Mouse (Mus musculus) lung, adult 18-20 months (tissue): Measurements from ENCODE around the gene Spef2.
"Not testable (repeated sequence)": the region's sequence is repeated elsewhere in the genome, so short reads cannot be mapped to it uniquely, and the experiment has no call there.

Experiments
- DNase-seq, 2 experiments: peaks; one replicate each; pipeline ENCODE4 v3.0.0; 2022; ENCODE audit warnings: mixed read lengths in 2 of 2

Spef2 gene

GRCm38 (mm10) chr15:9668575-9668974, 80.1 kb downstream of the Spef2 start:
- DNase-seq, result no peak

- DNase-seq, result not testable (repeated sequence)
Measured at GRCm38 (mm10) chr15:9664948-9665347, 83.7 kb downstream of the Spef2 start.

GRCm38 (mm10) chr15:9661215-9661614, 87.5 kb downstream of the Spef2 start:
- DNase-seq, result no peak

GRCm38 (mm10) chr15:9634471-9634870, 114.2 kb downstream of the Spef2 start:
- no peak for DNase-seq

GRCm38 (mm10) chr15:9631657-9632056, 117.0 kb downstream of the Spef2 start:
- DNase-seq, result no peak

GRCm38 (mm10) chr15:9629660-9630059, 119.0 kb downstream of the Spef2 start:
- no peak for DNase-seq

GRCm38 (mm10) chr15:9624619-9625018, 124.0 kb downstream of the Spef2 start:
- DNase-seq, result no peak

DNA sequence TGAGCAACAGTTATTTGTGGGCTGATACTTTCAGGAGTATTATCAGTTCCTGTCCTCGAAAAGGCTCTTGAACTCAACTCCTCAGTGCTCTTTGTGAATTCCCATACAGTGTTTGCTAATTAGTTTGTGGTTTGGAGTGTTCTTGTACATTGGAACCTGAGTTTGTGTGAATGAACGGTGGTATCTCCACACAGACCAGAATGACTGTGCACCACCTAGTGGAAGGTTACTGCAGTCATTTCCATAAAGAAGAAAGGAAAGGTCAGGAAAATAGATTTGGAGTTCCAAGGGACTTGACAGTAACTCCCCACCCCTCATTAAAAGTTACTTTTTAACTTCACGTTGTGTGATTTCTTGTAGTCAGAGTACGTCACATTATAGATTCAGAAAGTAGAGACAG, 140.5 kb downstream of the Spef2 start:
- DNase-seq, result peak in 1 of 2 experiments; percentile 1

- DNase-seq, result no peak
Measured at GRCm38 (mm10) chr15:9600088-9600455, 148.6 kb downstream of the Spef2 start.

DNA sequence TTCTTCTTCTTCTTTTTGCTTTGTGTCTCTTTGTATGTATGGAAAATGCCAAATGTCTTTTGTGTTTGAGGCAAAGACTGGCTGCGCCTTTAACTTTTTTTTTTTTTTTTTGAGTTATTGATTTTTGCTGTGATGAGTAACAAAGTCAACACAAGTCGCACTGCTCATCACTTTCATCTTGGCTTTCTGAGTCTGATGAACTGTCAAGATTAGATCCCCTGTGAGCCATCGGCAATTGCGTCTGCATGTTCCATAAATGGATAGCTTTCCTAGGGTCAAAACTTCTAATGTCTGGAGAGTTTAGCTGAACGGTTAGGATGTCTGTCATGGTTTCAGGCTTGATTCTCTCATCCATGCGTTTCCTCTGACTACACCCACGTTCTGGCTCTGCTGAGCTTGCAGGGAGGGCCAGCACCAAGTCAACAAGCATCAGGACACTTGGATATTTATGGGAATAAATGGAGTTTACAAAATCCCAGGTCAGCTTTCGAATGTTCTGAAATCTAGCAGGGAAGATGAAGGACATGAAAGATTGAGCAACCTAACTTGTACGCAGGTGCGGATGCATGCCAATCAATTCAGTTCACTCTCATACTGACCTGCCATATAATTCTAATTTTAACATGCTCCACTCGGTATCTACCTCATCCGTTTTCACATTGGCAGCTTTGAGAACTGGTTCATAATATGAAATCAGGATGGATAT, 149.1 kb downstream of the Spef2 start:
- no peak for DNase-seq

- peak in 1 of 2 experiments; percentile 2 for DNase-seq
Measured at GRCm38 (mm10) chr15:9596298-9597060, 152.2 kb downstream of the Spef2 start.

- no peak for DNase-seq
Measured at GRCm38 (mm10) chr15:9589939-9590338, 158.7 kb downstream of the Spef2 start.

DNA sequence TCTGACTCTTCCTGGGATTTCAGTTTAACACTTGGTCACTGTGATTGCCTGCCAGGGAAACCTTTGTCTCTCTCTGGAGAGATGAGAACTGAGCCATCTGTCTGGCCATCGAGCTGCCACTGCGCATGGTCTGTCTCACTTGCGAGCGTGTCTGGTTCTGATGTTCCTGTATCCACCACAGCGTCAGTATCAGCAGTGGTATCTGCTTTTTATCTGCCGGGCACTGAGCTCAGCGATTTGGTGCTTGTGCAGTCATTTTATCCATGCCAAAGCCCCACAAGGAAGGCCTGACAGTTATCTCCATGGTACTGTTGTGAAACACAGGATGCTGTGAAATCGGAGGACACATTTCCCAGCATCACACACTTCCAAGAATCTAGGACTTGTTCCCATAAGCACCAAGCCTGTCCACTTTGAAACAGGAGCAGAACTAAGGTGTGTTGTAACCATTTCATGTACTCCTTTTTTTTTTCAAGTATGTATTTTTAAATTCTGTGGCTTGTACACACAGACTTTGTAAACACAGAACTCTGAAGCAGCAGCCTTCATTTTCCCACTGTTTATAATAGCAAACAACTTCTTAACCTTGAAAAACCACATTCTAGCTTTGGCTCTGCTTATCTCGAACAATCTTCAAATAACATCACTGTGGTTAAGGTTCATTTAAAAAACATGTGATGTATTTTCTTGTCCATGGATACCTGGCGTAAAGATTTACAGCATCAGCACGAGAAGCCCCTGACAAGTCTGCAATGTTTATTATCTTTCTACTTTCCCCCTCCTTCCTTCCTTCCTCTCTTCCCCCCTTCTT, 168.0 kb downstream of the Spef2 start:
- peak in 1 of 2 experiments; percentile 7 for DNase-seq

DNA sequence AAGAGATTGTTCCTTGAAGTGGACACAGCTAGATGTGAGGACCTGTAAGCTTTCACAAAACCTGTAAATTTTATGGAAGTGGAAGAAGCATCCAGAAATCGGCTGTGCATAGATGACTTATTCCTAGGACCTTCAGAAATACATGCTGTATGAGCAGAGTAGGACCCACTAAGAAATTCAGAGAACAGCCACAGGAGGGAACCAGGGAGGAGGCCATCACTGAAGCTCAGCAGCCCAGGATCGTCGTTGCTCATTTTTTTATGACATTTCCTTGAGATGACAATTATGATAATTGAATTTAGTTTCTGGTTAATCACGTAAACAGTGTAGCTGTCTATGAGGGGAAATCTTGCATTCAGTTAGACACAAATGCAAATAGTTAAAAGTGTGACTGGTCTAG, 171.4 kb downstream of the Spef2 start:
- DNase-seq, result no peak

GRCm38 (mm10) chr15:9574796-9575195, 173.9 kb downstream of the Spef2 start:
- DNase-seq, result no peak

- DNase-seq, result no peak
Measured at GRCm38 (mm10) chr15:9573361-9573760, 175.3 kb downstream of the Spef2 start.

GRCm38 (mm10) chr15:9572664-9573063, 176.0 kb downstream of the Spef2 start:
- no peak for DNase-seq

DNA sequence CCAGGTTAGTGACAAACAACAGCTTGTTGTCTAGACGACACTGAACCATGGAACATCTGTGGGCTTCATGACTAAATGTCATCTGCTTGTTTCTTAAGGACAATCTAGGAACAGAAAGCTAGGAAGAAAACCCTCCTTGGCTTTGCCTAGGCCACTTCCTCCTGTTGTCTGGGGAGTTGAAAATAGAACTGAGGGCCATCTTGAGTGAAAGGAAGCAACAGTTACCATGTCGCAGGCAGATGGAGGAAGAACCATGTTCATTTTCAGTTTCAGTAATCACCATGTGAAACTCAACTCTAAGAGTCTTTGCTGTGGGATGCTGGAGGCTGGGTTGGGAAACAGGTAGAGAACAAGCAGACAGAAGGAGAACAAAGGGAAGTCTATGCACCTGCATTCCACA, 176.8 kb downstream of the Spef2 start:
- no peak for DNase-seq

GRCm38 (mm10) chr15:9567316-9567715, 181.4 kb downstream of the Spef2 start:
- DNase-seq, result no peak

GRCm38 (mm10) chr15:9565396-9565795, 183.3 kb downstream of the Spef2 start:
- peak in 1 of 2 experiments; percentile 4 for DNase-seq

DNA sequence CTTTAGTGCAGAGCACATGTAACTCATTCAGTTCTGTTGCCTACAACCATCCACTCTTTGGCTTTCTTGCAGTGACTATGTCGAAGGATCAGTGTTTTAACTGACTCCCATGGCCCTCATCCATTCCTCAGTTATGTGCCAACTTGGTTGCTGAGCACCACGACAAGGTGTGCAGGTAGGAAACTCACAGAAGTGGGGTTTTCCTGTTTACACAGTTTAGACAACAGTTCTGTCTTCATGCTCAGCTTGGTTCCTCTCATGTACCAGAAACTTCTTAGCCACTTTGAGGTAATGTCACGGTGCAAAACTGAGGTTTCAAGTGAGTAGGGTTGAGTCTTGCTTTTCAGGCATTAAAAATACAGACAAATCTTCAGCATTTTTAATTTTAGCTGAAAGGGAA, 184.5 kb downstream of the Spef2 start:
- DNase-seq, result no peak

GRCm38 (mm10) chr15:9557264-9557663, 191.4 kb downstream of the Spef2 start:
- not testable (repeated sequence) for DNase-seq

- DNase-seq, result no peak
Measured at GRCm38 (mm10) chr15:9548951-9549350, 199.7 kb downstream of the Spef2 start.
